Mouse (Mus musculus) heart, embryonic 13.5 days (tissue): Measurements from ENCODE around the gene Gm853. TPM values are rescaled to one million over a fixed set of nuclear protein-coding genes. Genes with fewer than 3 reads are reported as not detected.

Experiments
- ATAC-seq: fragments of 200-750 bp; cut with Nextera tagmentation; 2 replicates; pipeline ENCODE4 v1.8.0; 2017; ENCODE audit warnings: moderate TSS enrichment; ENCODE audit not compliant: insufficient number of reproducible peaks, low FRiP score, low TSS enrichment; ENCODE audit errors: extremely low read depth
- H3K27ac ChIP-seq: fragments of 300-500 bp; sonication (generic); replicated peaks from 2 replicates; pipeline ENCODE4 v1.5.1; 2015; ENCODE audit warnings: moderate library complexity, mild to moderate bottlenecking, inconsistent platforms
- H3K27me3 ChIP-seq: fragments of 300-500 bp; sonication (generic); replicated peaks from 2 replicates; pipeline ENCODE4 v1.6.1; 2015; ENCODE audit warnings: mild to moderate bottlenecking, inconsistent platforms
- H3K36me3 ChIP-seq: fragments of 300-500 bp; sonication (generic); 2 replicates; pipeline ENCODE4 v1.6.1; 2015; ENCODE audit warnings: mild to moderate bottlenecking, inconsistent platforms
- H3K4me1 ChIP-seq: fragments of 300-500 bp; sonication (generic); 2 replicates; pipeline ENCODE4 v1.6.1; 2015; ENCODE audit warnings: inconsistent platforms
- H3K4me2 ChIP-seq: fragments of 300-500 bp; sonication (generic); 2 replicates; pipeline ENCODE4 v1.6.1; 2015; ENCODE audit warnings: inconsistent platforms, mild to moderate bottlenecking, moderate library complexity
- H3K4me3 ChIP-seq: fragments of 300-500 bp; sonication (generic); 2 replicates; pipeline ENCODE4 v1.5.1; 2015; ENCODE audit warnings: moderate library complexity, mild to moderate bottlenecking, inconsistent platforms
- H3K9ac ChIP-seq: fragments of 300-500 bp; sonication (generic); 2 replicates; pipeline ENCODE4 v1.6.1; 2015; ENCODE audit warnings: inconsistent platforms, mild to moderate bottlenecking, moderate library complexity
- H3K9me3 ChIP-seq: fragments of 300-500 bp; sonication (generic); 2 replicates; pipeline ENCODE4 v1.6.1; 2016; ENCODE audit warnings: inconsistent platforms
- WGBS: fragments of 180-500 bp; shearing (Covaris S2); methylation state at CpG from one replicate; pipeline ENCODE4 v1.1.7; 2015; ENCODE audit warnings: mixed read lengths; 5-methylcytosine and 5-hydroxymethylcytosine counted together
- polyA plus RNA-seq: library from polyadenylated mRNA; unstranded; fragments of >200 nt; fragmentation: Nextera tagmentation; extraction: Ambion mirVana; gene quantifications from 2 replicates; pipeline ENCODE4 v1.2.1, GENCODE M21; 2015

Gene Gm853
- polyA plus RNA-seq, 1 experiment from 2014 or later, result not detected

- H3K4me2 ChIP-seq, result no peak overlapping the region
- H3K36me3 ChIP-seq, result no peaks in the 10 kb centered on the region
- H3K9ac ChIP-seq, result no peak overlapping the region
- H3K4me1 ChIP-seq, result peaks cover 20% of the 10 kb centered on the region
- WGBS, result 70% methylated on average over 9 of the region's 9 CpGs
- ATAC-seq, result no peak
- H3K27me3 ChIP-seq, result peaks cover 40% of the 10 kb centered on the region
- no peaks in the 10 kb centered on the region for H3K9me3 ChIP-seq
- no peak overlapping the region for H3K4me3 ChIP-seq
- H3K27ac ChIP-seq, result no peak overlapping the region
Measured at GRCm38 (mm10) chr4:130186450-130186849, 35.8 kb downstream of the Gm853 start.

GRCm38 (mm10) chr4:130183879-130184278 is 38.3 kb downstream of the Gm853 start:
- Histone ChIP-seq H3K4me3 (no peak overlapping the region), H3K4me1 (peaks cover 25% of the 10 kb centered on the region), H3K9ac (no peak overlapping the region), H3K9me3 (no peaks in the 10 kb centered on the region), H3K36me3 (no peaks in the 10 kb centered on the region), H3K27ac (no peak overlapping the region), H3K27me3 (peaks cover 34% of the 10 kb centered on the region), H3K4me2 (no peak overlapping the region)
- 76% methylated on average over 5 of the region's 5 CpGs for WGBS
- ATAC-seq, result no peak

GRCm38 (mm10) chr4:130183023-130183422 is 39.2 kb downstream of the Gm853 start:
- Histone ChIP-seq H3K4me3 (no peak overlapping the region), H3K9me3 (no peaks in the 10 kb centered on the region), H3K4me1 (peaks cover 25% of the 10 kb centered on the region), H3K27me3 (peaks cover 36% of the 10 kb centered on the region), H3K9ac (peak overlapping the region; percentile 15; the same call in 1 of the 2 replicates), H3K27ac (no peak overlapping the region), H3K36me3 (no peaks in the 10 kb centered on the region), H3K4me2 (no peak overlapping the region)
- no peak for ATAC-seq
- 57% methylated on average over 13 of the region's 13 CpGs for WGBS

- no peak for ATAC-seq
- WGBS, result 15% methylated on average over 4 of the region's 4 CpGs
- Histone ChIP-seq H3K4me2 (no peak overlapping the region), H3K36me3 (no peaks in the 10 kb centered on the region), H3K9me3 (no peaks in the 10 kb centered on the region), H3K4me3 (no peak overlapping the region), H3K9ac (no peak overlapping the region), H3K27ac (peak overlapping the region; percentile 53; the same call in 1 of the 2 replicates), H3K4me1 (peaks cover 35% of the 10 kb centered on the region), H3K27me3 (peaks cover 31% of the 10 kb centered on the region)
Measured at GRCm38 (mm10) chr4:130181886-130182285, 40.3 kb downstream of the Gm853 start.

- Histone ChIP-seq H3K9ac (no peak overlapping the region), H3K36me3 (no peaks in the 10 kb centered on the region), H3K4me3 (no peak overlapping the region), H3K4me1 (peaks cover 40% of the 10 kb centered on the region), H3K4me2 (no peak overlapping the region), H3K27ac (0 out of 2 replicates have a peak overlapping the region, but pooled peaks have one; percentile 53), H3K9me3 (no peaks in the 10 kb centered on the region), H3K27me3 (peaks cover 25% of the 10 kb centered on the region)
- WGBS, result 81% methylated on average over 7 of the region's 7 CpGs
- ATAC-seq, result no peak
Measured at GRCm38 (mm10) chr4:130180909-130181602, 41.1 kb downstream of the Gm853 start.

- no peak overlapping the region for H3K4me2 ChIP-seq
- H3K4me1 ChIP-seq, result peaks cover 52% of the 10 kb centered on the region
- 79% methylated on average over 3 of the region's 3 CpGs for WGBS
- H3K27ac ChIP-seq, result no peak overlapping the region
- no peaks in the 10 kb centered on the region for H3K36me3 ChIP-seq
- no peak for ATAC-seq
- no peak overlapping the region for H3K9ac ChIP-seq
- H3K27me3 ChIP-seq, result peaks cover 15% of the 10 kb centered on the region
- H3K9me3 ChIP-seq, result no peaks in the 10 kb centered on the region
- no peak overlapping the region for H3K4me3 ChIP-seq
Measured at GRCm38 (mm10) chr4:130179876-130180275, 42.3 kb downstream of the Gm853 start.

GRCm38 (mm10) chr4:130177536-130177935 is 44.7 kb downstream of the Gm853 start:
- ATAC-seq, result no peak
- 46% methylated on average over 7 of the region's 7 CpGs for whole genome bisulfite sequencing

GRCm38 (mm10) chr4:130177087-130177486 is 45.1 kb downstream of the Gm853 start:
- no peak for ATAC-seq
- H3K27me3 ChIP-seq, result peaks cover 8% of the 10 kb centered on the region; the same call in 1 of the 2 replicates
- no peaks in the 10 kb centered on the region for H3K9me3 ChIP-seq
- H3K4me1 ChIP-seq, result peaks cover 70% of the 10 kb centered on the region
- no peak overlapping the region for H3K4me3 ChIP-seq
- peak overlapping the region; percentile 56 for H3K9ac ChIP-seq
- H3K27ac ChIP-seq, result peak overlapping the region; percentile 55
- H3K4me2 ChIP-seq, result no peak overlapping the region
- 26% methylated on average over 4 of the region's 4 CpGs for WGBS
- H3K36me3 ChIP-seq, result no peaks in the 10 kb centered on the region

More at GRCm38 (mm10) chr4:130177536-130177935, 44.7 kb downstream of the Gm853 start:
- H3K27ac ChIP-seq, result peak overlapping the region; percentile 55
- H3K4me3 ChIP-seq, result no peak overlapping the region
- H3K27me3 ChIP-seq, result peaks cover 8% of the 10 kb centered on the region; the same call in 1 of the 2 replicates
- H3K36me3 ChIP-seq, result no peaks in the 10 kb centered on the region
- peak overlapping the region; percentile 45; the same call in 1 of the 2 replicates for H3K9ac ChIP-seq
- H3K4me1 ChIP-seq, result peaks cover 69% of the 10 kb centered on the region
- H3K4me2 ChIP-seq, result no peak overlapping the region
- H3K9me3 ChIP-seq, result no peaks in the 10 kb centered on the region

GRCm38 (mm10) chr4:130176156-130176720 is 46.0 kb downstream of the Gm853 start:
- H3K9ac ChIP-seq, result no peak overlapping the region
- H3K36me3 ChIP-seq, result no peaks in the 10 kb centered on the region
- 78% methylated on average over 5 of the region's 5 CpGs for WGBS
- peaks cover 70% of the 10 kb centered on the region for H3K4me1 ChIP-seq
- no peak overlapping the region for H3K4me2 ChIP-seq
- H3K27me3 ChIP-seq, result peaks cover 8% of the 10 kb centered on the region; the same call in 1 of the 2 replicates
- ATAC-seq, result no peak
- no peaks in the 10 kb centered on the region for H3K9me3 ChIP-seq
- no peak overlapping the region for H3K4me3 ChIP-seq
- H3K27ac ChIP-seq, result peak overlapping the region; percentile 56

GRCm38 (mm10) chr4:130175072-130175711 is 47.0 kb downstream of the Gm853 start, which contains the start of gene Tinagl1:
TSS of gene Tinagl1 (minus strand) at chr4:130175122.
- H3K27ac ChIP-seq, result peak within 1 kb of the TSS; percentile 56
- H3K4me2 ChIP-seq, result peak within 1 kb of the TSS; percentile 75

GRCm38 (mm10) chr4:130174335-130175031 is 47.7 kb downstream of the Gm853 start:
- Histone ChIP-seq H3K4me2 (peak overlapping the region; percentile 75), H3K27me3 (peaks cover 4% of the 10 kb centered on the region; the same call in 1 of the 2 replicates), H3K9ac (peak overlapping the region; percentile 79), H3K36me3 (peaks cover 6% of the 10 kb centered on the region; the same call in 1 of the 2 replicates), H3K4me3 (peak overlapping the region; percentile 52), H3K27ac (peak overlapping the region; percentile 56), H3K9me3 (no peaks in the 10 kb centered on the region), H3K4me1 (peaks cover 83% of the 10 kb centered on the region)
- 2% methylated on average over 25 of the region's 25 CpGs for whole genome bisulfite sequencing
- ATAC-seq, result peak; percentile 75

More at GRCm38 (mm10) chr4:130175072-130175711, 47.0 kb downstream of the Gm853 start, which contains the start of gene Tinagl1:
- H3K9ac ChIP-seq, result peak within 1 kb of the TSS; percentile 79
- peaks cover 8% of the 10 kb centered on the region; the same call in 1 of the 2 replicates for H3K27me3 ChIP-seq
- no peaks in the 10 kb centered on the region for H3K9me3 ChIP-seq
- WGBS, result 1% methylated on average over 14 of the region's 14 CpGs
- H3K4me1 ChIP-seq, result peaks cover 76% of the 10 kb centered on the region
- peaks cover 4% of the 10 kb centered on the region; the same call in 1 of the 2 replicates for H3K36me3 ChIP-seq
- peak within 1 kb of the TSS; percentile 52 for H3K4me3 ChIP-seq
- ATAC-seq, result no peak
